Mouse (Mus musculus) kidney, postnatal 0 days (tissue): ENCODE measurements around the gene Slc39a5. TPM values are rescaled to one million over a fixed set of nuclear protein-coding genes. Genes with fewer than 3 reads are reported as not detected.
A peak's percentile ranks its signal among the peaks of the same experiment; 100 is the strongest.

Experiments
- ATAC-seq: fragments of 200-750 bp; cut with Nextera tagmentation; replicated peaks from 2 replicates; pipeline ENCODE4 v1.8.0; 2017; ENCODE audit warnings: low read depth, moderate number of reproducible peaks, moderate TSS enrichment, moderate library complexity; ENCODE audit not compliant: low FRiP score
- DNase-seq: peaks from one replicate; pipeline ENCODE4 v3.0.0-alpha.2; 2016; ENCODE audit warnings: low spot score
- H3K27ac ChIP-seq: fragments of 300-500 bp; sonication (generic); 2 replicates; pipeline ENCODE4 v1.5.1; 2014; ENCODE audit warnings: mild to moderate bottlenecking
- H3K27me3 ChIP-seq: fragments of 300-500 bp; sonication (generic); 2 replicates; pipeline ENCODE4 v1.6.1; 2014; ENCODE audit warnings: low read length, mixed read lengths; ENCODE audit not compliant: insufficient read depth
- H3K36me3 ChIP-seq: fragments of 300-500 bp; sonication (generic); 2 replicates; pipeline ENCODE4 v1.6.1; 2014; ENCODE audit warnings: low read length, mixed read lengths; ENCODE audit not compliant: insufficient read depth
- H3K4me1 ChIP-seq: fragments of 300-500 bp; sonication (generic); replicated peaks from 2 replicates; pipeline ENCODE4 v1.6.1; 2014; ENCODE audit warnings: antibody characterized with exemption, low read length, mixed read lengths; ENCODE audit not compliant: insufficient read depth
- H3K4me2 ChIP-seq: fragments of 300-500 bp; sonication (generic); 2 replicates; pipeline ENCODE4 v1.6.1; 2014; ENCODE audit warnings: mild to moderate bottlenecking, low read length, moderate library complexity, mixed read lengths
- H3K4me3 ChIP-seq: fragments of 300-500 bp; sonication (generic); replicated peaks from 2 replicates; pipeline ENCODE4 v1.5.1; 2014; ENCODE audit warnings: low read depth, low read length
- H3K9ac ChIP-seq: fragments of 300-500 bp; sonication (generic); 2 replicates; pipeline ENCODE4 v1.6.1; 2014; ENCODE audit warnings: low read depth, low read length
- H3K9me3 ChIP-seq: fragments of 300-500 bp; sonication (generic); replicated peaks from 2 replicates; pipeline ENCODE4 v1.6.1; 2016; ENCODE audit warnings: low read length, inconsistent platforms, mixed read lengths
- CTCF ChIP-seq: IDR thresholded peaks from 2 replicates; pipeline ENCODE4 v1.5.1; 2016; ENCODE audit warnings: antibody characterized with exemption, low read depth, mild to moderate bottlenecking, moderate library complexity
- WGBS: fragments of 180-500 bp; shearing (Covaris S2); extraction: QIAGEN DNeasy Blood & Tissue Kit; methylation state at CpG from one replicate; pipeline ENCODE4 v1.1.7; 2014; 5-methylcytosine and 5-hydroxymethylcytosine counted together
- microRNA-seq: library from miRNA; unstranded; fragments of <30 nt; microRNA quantifications from one replicate; pipeline ENCODE4, GENCODE M21; 2016
- polyA plus RNA-seq: library from polyadenylated mRNA; unstranded; fragments of >200 nt; fragmentation: Nextera tagmentation; extraction: Ambion mirVana; gene quantifications from 2 replicates; pipeline ENCODE4 v1.2.1, GENCODE M21; 2015

Slc39a5 gene
- polyA plus RNA-seq, 1 experiment from 2014 or later, result 56.0 TPM

DNA sequence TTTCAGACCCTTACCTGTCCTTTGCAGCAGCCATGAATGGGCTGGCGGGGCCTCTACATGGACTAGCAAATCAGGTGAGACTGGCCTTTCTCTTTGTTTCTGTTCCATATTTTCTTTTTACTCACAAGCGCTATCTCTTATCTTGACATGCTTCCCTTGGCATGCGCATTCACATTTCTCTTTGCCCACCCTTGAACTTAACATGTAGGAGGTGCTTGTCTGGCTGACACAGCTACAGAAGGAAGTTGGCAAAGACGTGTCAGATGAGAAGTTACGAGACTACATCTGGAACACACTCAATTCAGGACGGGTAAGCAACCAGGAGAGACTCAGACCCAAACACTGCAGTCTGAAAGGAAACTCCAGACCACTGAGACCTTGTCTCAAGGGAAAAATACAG, 41.8 kb downstream of the Slc39a5 start:
- ATAC-seq (no peak), DNase-seq (no peak)
- no peak for TF ChIP-seq CTCF
- H3K4me2 ChIP-seq, result no peak overlapping the region
- no peak overlapping the region for H3K9ac ChIP-seq
- no peak overlapping the region for H3K4me3 ChIP-seq
- H3K4me1 ChIP-seq, result no peaks in the 10 kb centered on the region
- H3K9me3 ChIP-seq, result no peaks in the 10 kb centered on the region
- WGBS, result 81% methylated on average over 6 of the region's 6 CpGs
- peaks cover 64% of the 10 kb centered on the region for H3K36me3 ChIP-seq
- H3K27ac ChIP-seq, result no peak overlapping the region
- no peaks in the 10 kb centered on the region for H3K27me3 ChIP-seq

DNA sequence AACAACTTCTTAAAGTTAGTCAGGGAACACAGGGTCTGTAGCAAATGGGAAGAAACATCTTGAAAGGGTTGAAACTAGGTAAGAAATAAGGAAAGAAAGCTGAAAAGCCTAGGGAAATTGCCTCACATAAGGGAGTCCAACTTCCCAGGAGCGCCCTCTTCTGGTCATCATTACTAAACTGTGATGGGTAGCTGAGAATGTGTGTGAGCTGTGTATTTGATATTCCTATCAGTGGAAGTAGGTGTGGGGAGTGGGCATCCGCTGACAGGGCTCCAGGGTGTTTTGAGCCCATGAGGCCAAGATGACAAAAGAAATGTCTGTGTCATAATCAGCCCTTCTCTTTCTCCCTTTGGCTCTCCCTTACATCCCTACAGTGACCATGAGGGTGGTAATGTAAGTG, 42.2 kb downstream of the Slc39a5 start:
- H3K9me3 ChIP-seq, result no peaks in the 10 kb centered on the region
- ATAC-seq, result no peak
- H3K9ac ChIP-seq, result no peak overlapping the region
- no peak overlapping the region for H3K4me3 ChIP-seq
- no peak overlapping the region for H3K27ac ChIP-seq
- no peaks in the 10 kb centered on the region for H3K4me1 ChIP-seq
- H3K4me2 ChIP-seq, result no peak overlapping the region
- peaks cover 69% of the 10 kb centered on the region for H3K36me3 ChIP-seq
- 47% methylated on average over 2 of the region's 2 CpGs for WGBS
- DNase-seq, result peak; percentile 74
- peak; percentile 69 for TF ChIP-seq CTCF
- H3K27me3 ChIP-seq, result no peaks in the 10 kb centered on the region

DNA sequence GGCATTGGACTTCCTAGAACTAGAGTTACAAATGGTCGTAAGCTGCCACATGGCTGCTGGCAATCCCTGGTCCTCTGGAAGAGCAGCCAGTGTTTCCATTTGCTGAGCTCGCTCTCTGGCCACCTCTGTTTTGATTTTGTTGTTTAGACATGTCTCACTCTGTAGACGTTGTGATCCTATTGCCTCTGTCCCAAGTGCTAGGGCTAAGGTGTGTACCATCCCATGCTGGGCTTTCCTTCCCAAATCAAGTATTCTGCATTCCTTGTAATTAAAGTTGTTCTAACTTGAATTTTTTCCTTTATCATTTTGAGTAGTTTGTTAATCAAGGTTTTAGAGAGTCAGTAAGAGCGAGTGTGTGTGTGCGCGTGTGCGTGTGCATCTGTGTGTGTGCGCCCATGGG, 53.5 kb downstream of the Slc39a5 start:
- no peak for TF ChIP-seq CTCF
- H3K4me3 ChIP-seq, result no peak overlapping the region
- H3K4me2 ChIP-seq, result no peak overlapping the region
- H3K9ac ChIP-seq, result no peak overlapping the region
- WGBS, result 84% methylated on average over 8 of the region's 8 CpGs
- no peak for ATAC-seq
- peaks cover 23% of the 10 kb centered on the region for H3K36me3 ChIP-seq
- no peak for DNase-seq
- H3K4me1 ChIP-seq, result peaks cover 8% of the 10 kb centered on the region
- no peaks in the 10 kb centered on the region for H3K27me3 ChIP-seq
- no peak overlapping the region for H3K27ac ChIP-seq
- H3K9me3 ChIP-seq, result no peaks in the 10 kb centered on the region

Small RNAs within 50 kb of the gene (microRNA-seq; reads per million reads assigned to microRNA genes)
- gene Gm25361 (not detected), gene Gm26308 (not detected), gene Mir6914 (not detected), gene Mir6915 (0.60 reads per million)

Other genes starting within 250 kb of the Slc39a5 start
- gene Rbms2, start 220.9 kb downstream of the Slc39a5 start, polyA plus RNA-seq, result 27.0 and 30.0 TPM in 2 replicates
- 0.68 and 0.79 TPM in 2 replicates for gene Gls2, start 206.8 kb downstream of the Slc39a5 start, polyA plus RNA-seq
- 31.5 and 35.1 TPM in 2 replicates for gene Spryd4, start 189.4 kb downstream of the Slc39a5 start, polyA plus RNA-seq
- not detected in 2 replicates for gene Mip, start 175.4 kb downstream of the Slc39a5 start, polyA plus RNA-seq
- gene Timeless, start 169.2 kb downstream of the Slc39a5 start, polyA plus RNA-seq, result 26.4 and 33.3 TPM in 2 replicates
- gene Apon, start 147.1 kb downstream of the Slc39a5 start, polyA plus RNA-seq, result 0.11 and 0.34 TPM in 2 replicates
- 0.21 and 0.42 TPM in 2 replicates for gene Apof, start 132.6 kb downstream of the Slc39a5 start, polyA plus RNA-seq
- 9.0 and 10.9 TPM in 2 replicates for gene Stat2, start 130.7 kb downstream of the Slc39a5 start, polyA plus RNA-seq
- 0.13 and 0.16 TPM in 2 replicates for gene Il23a, start 102.5 kb downstream of the Slc39a5 start, polyA plus RNA-seq
- 26.5 and 28.5 TPM in 2 replicates for gene Pan2, start 97.9 kb downstream of the Slc39a5 start, polyA plus RNA-seq
- 350 and 363 TPM in 2 replicates for gene Cnpy2, start 78.8 kb downstream of the Slc39a5 start, polyA plus RNA-seq
- gene Cs, start 63.5 kb downstream of the Slc39a5 start, polyA plus RNA-seq, result 167 and 195 TPM in 2 replicates
- gene Coq10a, start 32.2 kb downstream of the Slc39a5 start, polyA plus RNA-seq, result 18.3 and 19.7 TPM in 2 replicates
- gene Ankrd52, start 24.1 kb downstream of the Slc39a5 start, polyA plus RNA-seq, result 6.2 TPM in 2 replicates
- 82.4 and 85.5 TPM in 2 replicates for gene Nabp2, start 10.3 kb upstream of the Slc39a5 start, polyA plus RNA-seq
- gene Rnf41, start 10.4 kb upstream of the Slc39a5 start, polyA plus RNA-seq, result 34.9 and 39.3 TPM in 2 replicates
- 40.5 and 44.9 TPM in 2 replicates for gene Smarcc2, start 58.0 kb upstream of the Slc39a5 start, polyA plus RNA-seq
- 1,410 and 1,495 TPM in 2 replicates for gene Myl6, start 92.9 kb upstream of the Slc39a5 start, polyA plus RNA-seq
- 3.2 and 3.7 TPM in 2 replicates for gene Myl6b, start 97.5 kb upstream of the Slc39a5 start, polyA plus RNA-seq
- 15.9 TPM in 2 replicates for gene Esyt1, start 124.6 kb upstream of the Slc39a5 start, polyA plus RNA-seq
- 13.7 and 16.9 TPM in 2 replicates for gene Zc3h10, start 146.5 kb upstream of the Slc39a5 start, polyA plus RNA-seq
- 3,897 and 4,536 TPM in 2 replicates for gene Rpl41, start 148.1 kb upstream of the Slc39a5 start, polyA plus RNA-seq
- gene Pa2g4, start 164.8 kb upstream of the Slc39a5 start, polyA plus RNA-seq, result 124 and 132 TPM in 2 replicates
- gene Erbb3, start 188.4 kb upstream of the Slc39a5 start, polyA plus RNA-seq, result 9.6 and 10.2 TPM in 2 replicates
- 836 and 985 TPM in 2 replicates for gene Rps26, start 225.5 kb upstream of the Slc39a5 start, polyA plus RNA-seq
- gene Ikzf4, start 244.8 kb upstream of the Slc39a5 start, polyA plus RNA-seq, result 1.4 and 1.8 TPM in 2 replicates